Mouse (Mus musculus): Measurements from ENCODE around the gene Magea4. TPM values are rescaled to one million over a fixed set of nuclear protein-coding genes. Genes with fewer than 3 reads are reported as not detected.
A peak's percentile ranks its signal among the peaks of the same experiment; 100 is the strongest.

Magea4 gene
- not detected in 2 replicates for polyA plus RNA-seq (2015; fragmentation: Nextera tagmentation; extraction: Ambion mirVana)

- WGBS: 85% methylated on average over 2 of the region's 2 CpGs
Observed at GRCm38 (mm10) chrX:72221717-72222116, at the start of gene Magea4. Gene Magea4 (plus strand): TSS chrX:72222017.

GRCm38 (mm10) chrX:72202944-72203554 is 18.8 kb upstream of the Magea4 start:
- Histone ChIP-seq H3K4me2 (replicated peaks) (no peak overlapping the region), H3K4me3 (replicated peaks) (no peak overlapping the region), H3K9me3 (no peaks in the 10 kb centered on the region), H3K4me1 (replicated peaks) (no peaks in the 10 kb centered on the region), H3K27ac (no peak overlapping the region), H3K27me3 (replicated peaks) (no peaks in the 10 kb centered on the region), H3K9ac (no peak overlapping the region), H3K36me3 (no peaks in the 10 kb centered on the region)
- 42% methylated on average over 4 of the region's 4 CpGs for WGBS
- no peak for ATAC-seq

More at GRCm38 (mm10) chrX:72221717-72222116, at the start of gene Magea4:
- Histone ChIP-seq H3K4me2 (replicated peaks) (no peak within 1 kb of the TSS), H3K4me3 (replicated peaks) (no peak within 1 kb of the TSS), H3K27ac (no peak within 1 kb of the TSS), H3K27me3 (replicated peaks) (no peaks in the 10 kb centered on the region), H3K9ac (no peak within 1 kb of the TSS), H3K4me1 (replicated peaks) (no peaks in the 10 kb centered on the region), H3K36me3 (no peaks in the 10 kb centered on the region), H3K9me3 (no peaks in the 10 kb centered on the region)
- ATAC-seq: no peak

- H3K4me3 ChIP-seq (replicated peaks): no peak overlapping the region
- no peaks in the 10 kb centered on the region for H3K4me1 ChIP-seq (replicated peaks)
- no peaks in the 10 kb centered on the region for H3K9me3 ChIP-seq
- H3K9ac ChIP-seq: no peak overlapping the region
- 86% methylated on average over 11 of the region's 11 CpGs for WGBS
- H3K27me3 ChIP-seq (replicated peaks): no peaks in the 10 kb centered on the region; the same call in 1 of the 2 replicates
- no peaks in the 10 kb centered on the region for H3K36me3 ChIP-seq
- no peak overlapping the region for H3K4me2 ChIP-seq (replicated peaks)
- H3K27ac ChIP-seq: no peak overlapping the region
- ATAC-seq: no peak
Observed at GRCm38 (mm10) chrX:72270637-72271036, 48.8 kb downstream of the Magea4 start.

MicroRNA genes within 50 kb of the gene (microRNA counts, 519-probe panel; counts per million panel counts)
- microRNA mmu-miR-224 (2,096 counts per million, percentile 49 among the panel's probes with 10 or more counts), microRNA mmu-miR-452 (97.1 counts per million, percentile 29 among the panel's probes with 10 or more counts)

Other genes with a start within 250 kb of the Magea4 start
- gene Fate1, start 249.0 kb upstream of the Magea4 start, polyA plus RNA-seq (2015; fragmentation: Nextera tagmentation; extraction: Ambion mirVana): not detected in 2 replicates
- gene Cnga2, start 230.2 kb upstream of the Magea4 start, polyA plus RNA-seq (2015; fragmentation: Nextera tagmentation; extraction: Ambion mirVana): not detected in 2 replicates
- 1.5 and 2.0 TPM in 2 replicates for gene Gabre, start 52.8 kb downstream of the Magea4 start, polyA plus RNA-seq (2015; fragmentation: Nextera tagmentation; extraction: Ambion mirVana)
- gene Magea10, start 164.8 kb downstream of the Magea4 start, polyA plus RNA-seq (2015; fragmentation: Nextera tagmentation; extraction: Ambion mirVana): not detected in 2 replicates